Mouse (Mus musculus): ENCODE results near the gene Pfdn6. TPM values are rescaled to one million over a fixed set of nuclear protein-coding genes. Genes with fewer than 3 reads are reported as not detected.
A peak's percentile ranks its signal among the peaks of the same experiment; 100 is the strongest.
"Not testable (repeated sequence)": the region's sequence is repeated elsewhere in the genome, so short reads cannot be mapped to it uniquely, and the experiment has no call there.

The Pfdn6 gene
- polyA plus RNA-seq, 1 experiment: 54.1 TPM

DNA sequence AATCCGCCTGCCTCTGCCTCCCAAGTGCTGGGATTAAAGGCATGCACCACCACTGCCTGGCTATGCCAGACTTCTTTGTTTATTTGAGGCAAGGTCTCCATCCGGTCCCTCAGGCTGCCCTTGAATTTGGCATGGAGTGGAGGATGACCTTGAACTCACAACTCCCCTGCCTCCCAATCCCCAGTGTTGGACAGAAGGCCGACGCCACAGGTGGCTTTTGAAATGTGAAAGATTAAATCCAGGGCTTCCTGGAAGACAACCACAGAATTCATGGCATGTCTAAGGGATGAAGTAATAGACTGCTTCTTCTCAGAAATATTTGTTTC lies 39.2 kb downstream of the Pfdn6 start:
- Histone ChIP-seq H3K4me1 (ENCODE audit: control insufficient read depth, insufficient read depth, low read length) (peaks cover 20% of the 10 kb centered on the region), H3K27ac (ENCODE audit: insufficient read depth, low read depth, low read length) (no peak overlapping the region), H3K4me3 (ENCODE audit: insufficient read depth, low read length) (no peak overlapping the region)
- TF ChIP-seq CTCF (IDR thresholded peaks at IDR 0.05; ENCODE audit: low read depth, low read length): no peak
- no peak for TF ChIP-seq POLR2A (IDR thresholded peaks at IDR 0.05; ENCODE audit: borderline replicate concordance, low read depth, low read length)

DNA sequence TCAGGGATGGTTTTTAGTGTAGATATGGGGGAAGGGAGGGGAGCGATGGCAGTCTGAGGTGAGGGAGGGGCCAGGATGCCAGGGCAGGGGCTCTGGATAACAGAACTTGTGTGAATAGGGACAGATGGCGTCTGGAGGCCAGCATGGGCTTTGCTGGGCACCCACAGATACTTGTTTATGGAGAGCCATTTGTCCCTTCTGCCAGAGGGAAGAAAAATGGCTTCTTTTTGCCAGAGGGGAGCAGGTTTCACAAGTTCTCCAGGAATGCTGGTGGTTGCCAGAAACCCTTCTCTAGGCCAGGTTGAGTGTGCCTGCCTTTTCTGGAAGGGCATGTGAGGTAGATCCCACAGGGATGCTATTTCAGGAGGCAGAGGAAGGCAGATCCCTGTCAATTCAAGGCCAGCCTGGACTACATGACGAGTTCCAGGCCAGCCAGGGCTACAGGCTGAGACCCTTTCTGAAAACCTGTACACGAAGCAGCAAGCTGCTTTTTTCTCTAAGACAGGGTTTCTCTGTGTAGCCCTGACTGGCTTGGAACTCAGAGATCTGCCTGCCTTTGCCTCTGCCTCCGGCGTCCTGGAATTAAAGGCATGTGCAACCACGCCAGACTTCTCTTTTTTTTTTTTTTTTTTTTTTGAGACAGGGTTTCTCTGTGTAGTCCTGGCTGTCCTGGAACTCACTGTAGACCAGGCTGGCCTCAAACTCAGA lies 39.7 kb downstream of the Pfdn6 start:
- H3K4me1 ChIP-seq (ENCODE audit: control insufficient read depth, insufficient read depth, low read length): peaks cover 20% of the 10 kb centered on the region

DNA sequence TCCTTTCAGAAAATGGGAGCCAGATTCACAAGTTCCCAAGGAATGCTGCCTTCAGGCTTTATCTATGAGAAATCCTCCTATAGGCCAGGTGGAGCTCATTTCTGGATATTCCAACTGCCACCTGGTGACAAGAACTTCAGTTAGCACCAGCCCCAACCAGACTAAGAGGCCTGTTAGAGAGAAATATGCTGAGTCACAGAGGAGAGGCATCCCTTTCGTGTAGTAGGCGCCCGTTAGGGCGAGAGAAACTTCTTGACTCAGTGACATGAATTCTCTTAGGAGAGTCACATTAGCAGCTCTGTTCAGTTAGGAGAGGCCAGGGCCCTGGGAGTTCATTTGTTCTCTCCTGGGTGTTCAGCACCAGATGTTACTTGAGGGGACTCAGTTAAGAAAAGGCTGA lies 40.5 kb downstream of the Pfdn6 start:
- no peak overlapping the region for H3K27ac ChIP-seq (ENCODE audit: insufficient read depth, low read depth, low read length)
- no peak for TF ChIP-seq POLR2A (IDR thresholded peaks at IDR 0.05; ENCODE audit: borderline replicate concordance, low read depth, low read length)
- TF ChIP-seq CTCF (IDR thresholded peaks at IDR 0.05; ENCODE audit: low read depth, low read length): no peak
- no peak overlapping the region for H3K4me3 ChIP-seq (ENCODE audit: insufficient read depth, low read length)
- peaks cover 20% of the 10 kb centered on the region for H3K4me1 ChIP-seq (ENCODE audit: control insufficient read depth, insufficient read depth, low read length)

More for the DNA sequence above, 39.7 kb downstream of the Pfdn6 start:
- TF ChIP-seq CTCF (IDR thresholded peaks at IDR 0.05; ENCODE audit: low read depth, low read length) (no peak), POLR2A (IDR thresholded peaks at IDR 0.05; ENCODE audit: borderline replicate concordance, low read depth, low read length) (no peak)
- H3K4me3 ChIP-seq (ENCODE audit: insufficient read depth, low read length): no peak overlapping the region
- no peak overlapping the region for H3K27ac ChIP-seq (ENCODE audit: insufficient read depth, low read depth, low read length)

DNA sequence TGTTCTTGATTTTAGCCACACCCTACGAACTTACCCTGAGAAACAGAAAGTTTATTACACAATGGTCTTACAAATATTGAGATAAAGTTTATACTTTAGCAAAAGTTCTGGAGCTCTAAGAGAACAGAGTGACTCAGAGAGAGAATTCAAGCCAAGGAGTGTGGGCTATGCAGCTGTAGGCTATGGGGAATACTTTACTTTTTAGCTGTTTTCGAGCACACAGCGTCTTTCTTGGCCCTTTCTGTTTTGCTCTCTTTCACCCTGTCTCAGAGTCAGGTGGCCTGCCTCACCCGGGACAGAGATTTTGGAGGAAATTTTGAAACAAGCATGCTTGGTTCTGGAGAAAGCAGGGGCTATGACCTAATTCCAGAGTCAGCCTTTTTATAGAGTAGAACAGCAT lies 42.0 kb downstream of the Pfdn6 start:
- peaks cover 12% of the 10 kb centered on the region for H3K4me1 ChIP-seq (ENCODE audit: control insufficient read depth, insufficient read depth, low read length)
- H3K27ac ChIP-seq (ENCODE audit: insufficient read depth, low read depth, low read length); H3K4me3 ChIP-seq (ENCODE audit: insufficient read depth, low read length): not testable (repeated sequence)

DNA sequence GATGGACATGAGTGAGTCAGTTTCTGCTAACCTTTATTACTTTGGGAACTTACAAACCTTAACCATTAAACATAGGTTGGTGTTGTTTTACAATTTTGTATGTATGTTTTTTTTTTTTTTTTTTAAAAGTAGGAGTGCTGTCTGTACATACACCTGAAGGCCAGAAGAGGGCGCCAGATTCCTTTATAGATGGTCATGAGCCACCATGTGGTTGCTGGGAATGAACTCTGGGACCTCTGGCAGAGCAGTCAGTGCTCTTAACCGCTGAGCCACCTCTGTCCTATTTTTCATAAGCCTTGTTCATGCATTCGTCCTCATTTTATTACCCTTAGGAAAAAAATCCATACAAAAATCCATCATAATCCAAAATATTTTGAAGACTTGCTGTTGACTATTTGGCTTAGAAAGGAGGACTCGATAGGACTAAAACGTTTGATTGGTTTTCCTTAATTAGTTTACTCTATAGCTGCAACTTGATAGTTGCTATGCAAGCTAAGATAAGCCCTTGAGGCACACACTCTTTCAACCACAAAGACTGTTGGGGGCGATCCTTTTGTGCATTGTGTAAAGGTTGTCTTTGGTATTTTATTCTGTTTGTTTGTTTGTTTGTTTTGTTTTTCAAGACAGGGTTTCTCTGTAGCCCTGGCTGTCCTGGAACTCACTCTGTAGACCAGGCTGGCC lies 42.9 kb downstream of the Pfdn6 start:
- Histone ChIP-seq H3K4me1 (ENCODE audit: control insufficient read depth, insufficient read depth, low read length) (peaks cover 6% of the 10 kb centered on the region), H3K4me3 (ENCODE audit: insufficient read depth, low read length) (no peak overlapping the region), H3K27ac (ENCODE audit: insufficient read depth, low read depth, low read length) (no peak overlapping the region)
- TF ChIP-seq POLR2A (IDR thresholded peaks at IDR 0.05; ENCODE audit: borderline replicate concordance, low read depth, low read length): no peak
- TF ChIP-seq CTCF (IDR thresholded peaks at IDR 0.05; ENCODE audit: low read depth, low read length): peak; percentile 46

DNA sequence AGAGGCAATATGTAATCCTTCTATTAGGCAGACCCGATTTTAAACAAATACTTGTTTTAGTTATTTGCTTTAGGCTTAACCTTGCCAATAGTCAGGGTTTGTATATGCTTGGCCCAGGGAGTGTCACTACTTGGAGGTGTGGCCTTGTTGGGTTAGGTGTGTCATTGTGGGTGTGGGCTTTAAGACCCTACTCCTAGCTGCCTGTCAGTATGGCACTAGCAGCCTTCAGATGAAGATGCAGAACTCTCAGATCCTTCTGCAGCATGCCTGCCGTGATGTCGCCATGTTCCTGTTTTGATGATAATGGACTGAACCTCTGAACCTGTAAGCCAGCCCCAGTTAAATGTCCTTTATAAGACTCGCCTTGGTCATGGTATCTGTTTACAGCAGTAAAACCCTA lies 47.1 kb downstream of the Pfdn6 start:
- H3K4me3 ChIP-seq (ENCODE audit: insufficient read depth, low read length); H3K27ac ChIP-seq (ENCODE audit: insufficient read depth, low read depth, low read length): not testable (repeated sequence)
- H3K4me1 ChIP-seq (ENCODE audit: control insufficient read depth, insufficient read depth, low read length): peaks cover 11% of the 10 kb centered on the region

DNA sequence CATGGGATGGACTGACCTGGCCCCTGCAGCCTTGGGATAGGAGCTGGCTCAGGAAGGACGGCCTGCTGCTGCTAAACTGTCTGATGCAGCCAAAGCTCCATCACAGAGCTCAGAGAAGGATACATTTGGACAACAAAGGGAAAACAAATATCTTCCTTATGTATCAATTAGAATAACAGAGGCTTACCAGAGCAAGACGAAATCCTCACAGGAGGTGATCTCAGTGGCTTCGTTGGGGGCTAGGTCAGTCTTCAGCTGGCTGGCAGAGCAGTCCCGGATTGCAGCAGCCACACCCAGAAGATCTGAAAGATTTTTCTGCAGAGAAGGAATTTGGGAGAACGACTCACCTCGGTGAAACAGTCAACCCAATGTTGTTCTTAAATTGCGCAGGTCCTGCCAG lies 47.7 kb downstream of the Pfdn6 start:
- TF ChIP-seq CTCF (IDR thresholded peaks at IDR 0.05; ENCODE audit: low read depth, low read length): no peak
- no peak for TF ChIP-seq POLR2A (IDR thresholded peaks at IDR 0.05; ENCODE audit: borderline replicate concordance, low read depth, low read length)
- H3K4me1 ChIP-seq (ENCODE audit: control insufficient read depth, insufficient read depth, low read length): peaks cover 11% of the 10 kb centered on the region
- no peak overlapping the region for H3K4me3 ChIP-seq (ENCODE audit: insufficient read depth, low read length)
- H3K27ac ChIP-seq (ENCODE audit: insufficient read depth, low read depth, low read length): no peak overlapping the region

DNA sequence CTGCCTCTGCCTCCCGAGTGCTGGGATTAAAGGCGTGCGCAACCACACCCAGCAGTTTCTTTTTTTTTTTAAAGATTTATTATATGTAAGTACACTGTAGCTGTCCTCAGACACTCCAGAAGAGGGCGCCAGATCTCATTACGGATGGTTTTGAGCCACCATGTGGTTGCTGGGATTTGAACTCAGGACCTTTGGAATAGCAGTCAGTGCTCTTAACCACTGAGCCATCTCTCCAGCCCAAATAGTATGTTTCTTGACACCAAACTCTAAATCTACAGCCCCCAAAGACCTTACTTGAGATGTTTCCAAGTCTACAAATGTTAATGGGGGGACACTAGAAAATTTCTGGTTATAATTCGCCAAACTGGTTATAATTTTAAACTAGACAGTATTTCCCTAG lies 48.3 kb downstream of the Pfdn6 start:
- H3K4me1 ChIP-seq (ENCODE audit: control insufficient read depth, insufficient read depth, low read length): peaks cover 11% of the 10 kb centered on the region
- H3K4me3 ChIP-seq (ENCODE audit: insufficient read depth, low read length); H3K27ac ChIP-seq (ENCODE audit: insufficient read depth, low read depth, low read length): not testable (repeated sequence)

DNA sequence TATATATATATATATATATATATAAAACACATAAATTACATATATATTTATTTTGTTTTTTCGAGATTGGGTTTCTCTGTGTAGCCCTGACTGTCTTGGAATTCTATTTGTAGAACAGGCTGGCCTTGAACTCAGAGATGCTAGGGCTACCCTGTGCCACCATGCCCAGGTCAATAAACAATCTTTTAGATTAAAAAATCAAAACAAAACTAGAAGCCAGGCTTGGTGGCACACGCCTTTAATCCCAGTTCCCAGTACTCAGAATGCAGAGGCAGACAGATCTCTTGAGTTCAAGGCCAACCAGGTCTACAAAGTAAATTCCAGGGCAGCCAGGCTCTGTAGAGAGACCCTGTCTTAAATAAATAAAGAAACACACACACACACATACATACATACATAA lies 48.8 kb downstream of the Pfdn6 start:
- H3K4me1 ChIP-seq (ENCODE audit: control insufficient read depth, insufficient read depth, low read length): peaks cover 11% of the 10 kb centered on the region
- TF ChIP-seq POLR2A (IDR thresholded peaks at IDR 0.05; ENCODE audit: borderline replicate concordance, low read depth, low read length) (no peak), CTCF (IDR thresholded peaks at IDR 0.05; ENCODE audit: low read depth, low read length) (no peak)
- no peak overlapping the region for H3K27ac ChIP-seq (ENCODE audit: insufficient read depth, low read depth, low read length)
- no peak overlapping the region for H3K4me3 ChIP-seq (ENCODE audit: insufficient read depth, low read length)

DNA sequence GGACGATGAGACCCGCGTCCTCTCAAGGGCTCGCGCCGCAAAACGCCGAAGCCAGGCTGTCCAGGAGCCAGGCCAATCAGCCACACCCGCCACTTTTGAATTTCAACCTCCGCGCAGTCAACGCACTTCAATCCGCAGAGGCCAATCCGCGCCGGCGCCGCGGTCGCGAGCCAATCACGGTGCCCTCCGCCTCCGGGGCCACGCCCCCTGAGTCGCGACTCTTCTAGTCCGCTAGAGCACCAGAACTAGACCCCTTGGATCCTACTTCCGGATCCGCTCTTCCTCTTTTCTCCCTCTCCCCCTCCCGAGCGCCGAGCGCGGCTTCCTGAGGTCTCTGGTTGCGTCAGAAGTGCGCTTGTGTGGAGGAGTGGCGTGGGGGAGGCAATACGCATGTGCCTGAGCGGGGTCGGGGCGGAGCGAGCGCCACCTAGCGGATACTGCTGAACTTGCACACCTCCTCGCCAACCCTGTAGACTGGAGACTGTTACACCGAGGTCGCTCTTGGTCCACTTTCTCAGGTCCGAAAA lies 49.5 kb downstream of the Pfdn6 start, which contains the start of gene Kifc1:
TSS of gene Kifc1 (minus strand) at position 129 of the 527 bp plus-strand sequence.
- peak within 1 kb of the TSS; percentile 52 for H3K27ac ChIP-seq (ENCODE audit: insufficient read depth, low read depth, low read length)
- peak; percentile 55 for TF ChIP-seq CTCF (IDR thresholded peaks at IDR 0.05; ENCODE audit: low read depth, low read length)
- TF ChIP-seq POLR2A (IDR thresholded peaks at IDR 0.05; ENCODE audit: borderline replicate concordance, low read depth, low read length): no peak
- peaks cover 11% of the 10 kb centered on the region for H3K4me1 ChIP-seq (ENCODE audit: control insufficient read depth, insufficient read depth, low read length)
- peak within 1 kb of the TSS; percentile 74 for H3K4me3 ChIP-seq (ENCODE audit: insufficient read depth, low read length)

DNA sequence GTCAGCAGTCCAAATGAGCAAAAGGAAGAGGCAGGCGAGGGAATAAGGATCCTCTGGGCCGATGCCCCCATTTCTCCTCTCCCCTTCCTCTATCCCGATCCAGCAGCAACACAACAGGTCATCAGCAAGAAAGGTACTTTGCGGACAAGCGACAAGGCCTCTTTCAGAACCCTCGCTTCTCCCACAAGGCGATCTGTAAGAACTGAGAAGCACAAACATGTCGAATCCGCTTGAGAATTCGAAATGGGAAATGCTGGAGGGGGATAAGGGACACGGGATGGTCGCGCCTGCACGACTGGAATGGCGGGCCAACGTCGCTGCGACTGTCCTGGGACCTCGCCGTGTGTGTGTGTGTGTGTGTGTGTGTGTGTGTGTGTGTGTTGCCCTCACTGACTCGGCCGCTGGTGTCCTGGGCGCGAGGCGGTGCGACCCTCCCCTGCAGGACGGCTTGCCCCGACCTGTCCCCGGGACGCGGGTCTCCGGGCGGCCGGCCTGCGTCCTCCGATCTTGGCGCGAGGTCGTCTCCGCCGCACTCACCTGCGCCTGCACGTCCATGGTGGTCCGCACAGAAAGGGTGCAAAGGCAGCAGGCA lies 50.1 kb downstream of the Pfdn6 start:
- Histone ChIP-seq H3K27ac (ENCODE audit: insufficient read depth, low read depth, low read length) (peak overlapping the region; percentile 52), H3K4me1 (ENCODE audit: control insufficient read depth, insufficient read depth, low read length) (peaks cover 11% of the 10 kb centered on the region), H3K4me3 (ENCODE audit: insufficient read depth, low read length) (peak overlapping the region; percentile 74)
